Mouse (Mus musculus) lung, postnatal 0 days (tissue): ENCODE measurements around the gene Ccdc155.

ENCODE experiments used
- CTCF ChIP-seq: IDR thresholded peaks from 2 replicates; pipeline ENCODE4 v1.5.1; 2016; ENCODE audit warnings: antibody characterized with exemption, mild to moderate bottlenecking
- EP300 ChIP-seq: IDR thresholded peaks from 2 replicates; pipeline ENCODE4 v1.6.1; 2016; ENCODE audit warnings: antibody characterized with exemption, mild to moderate bottlenecking, control low read depth

DNA sequence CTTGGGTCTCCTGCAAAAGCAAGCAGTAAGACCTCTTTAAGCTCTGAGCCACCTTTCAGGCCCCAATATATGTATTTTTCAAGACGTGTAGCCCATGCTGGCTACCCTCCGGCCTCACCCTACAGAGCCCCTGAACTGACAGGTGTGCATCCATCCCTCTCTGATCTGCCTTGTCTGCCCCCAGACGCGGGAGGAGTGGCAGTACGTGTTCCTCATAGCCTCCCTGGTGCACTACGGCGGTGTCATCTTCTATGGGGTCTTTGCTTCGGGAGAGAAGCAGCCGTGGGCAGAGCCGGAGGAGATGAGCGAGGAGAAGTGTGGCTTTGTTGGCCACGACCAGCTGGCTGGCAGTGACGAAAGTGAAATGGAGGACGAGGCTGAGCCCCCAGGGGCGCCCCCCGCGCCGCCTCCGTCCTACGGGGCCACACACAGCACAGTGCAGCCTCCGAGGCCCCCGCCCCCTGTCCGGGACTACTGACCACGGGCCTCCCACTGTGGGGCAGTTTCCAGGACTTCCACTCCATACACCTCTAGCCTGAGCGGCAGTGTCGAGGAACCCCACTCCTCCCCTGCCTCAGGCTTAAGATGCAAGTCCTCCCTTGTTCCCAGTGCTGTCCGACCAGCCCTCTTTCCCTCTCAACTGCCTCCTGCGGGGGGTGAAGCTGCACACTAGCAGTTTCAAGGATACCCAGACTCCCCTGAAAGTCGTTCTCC lies 30.0 kb downstream of the Ccdc155 start:
- TF ChIP-seq EP300 (no peak), CTCF (no peak)
